In genomic region chr4:140529735-140530134, GRCm38 (mm10) we compare ENCODE assay signal across 23 mouse cellular contexts.
A peak's percentile ranks its signal among the peaks of the same experiment; 100 is the strongest.
DNase-seq lines count a peak whose midpoint lies in the region; ATAC-seq and TF ChIP-seq lines count a peak whose summit lies in the region.
"Had no signal": no experiment of that assay in that cellular context is flagged by ENCODE, and none has a peak within 500 bp of the region (broad histone marks: within the 10 kb centered on the region; RNA-seq: fewer than 3 reads in every experiment).

No protein-coding gene starts in this region.

- no peak overlapping the region for H3K4me2 ChIP-seq in midbrain, embryonic 12.5 days (replicated peaks)
- H3K4me2 ChIP-seq in midbrain, postnatal 0 days (ENCODE audit: low read depth, low read length, poor library complexity, severe bottlenecking): no peak overlapping the region
- no peak overlapping the region for H3K4me2 ChIP-seq in forebrain, embryonic 15.5 days (replicated peaks)
- H3K4me2 ChIP-seq: heart, embryonic 15.5 days; hindbrain, embryonic 12.5 days; liver, embryonic 15.5 days; lung, embryonic 15.5 days had no signal

- DNase-seq in midbrain, postnatal 0 days (ENCODE audit: low spot score): no peak
- no peak for DNase-seq in cerebellum, postnatal 36 days
- no peak for DNase-seq in urinary bladder, postnatal 36 days (ENCODE audit: low spot score in 2 of 2)
- DNase-seq: adrenal gland, postnatal 25 days; B cell, adult 2 months; cerebellum, adult 18-20 months; cerebellum, postnatal 10 days; gastrocnemius, postnatal 25 days; heart, adult 11 months; kidney, adult 9 months; kidney, postnatal 10 days; liver; thymus, postnatal 4 days had no signal

- H3K27ac ChIP-seq in midbrain, embryonic 12.5 days (replicated peaks): peak overlapping the region; percentile 46; the same call in 1 of the 2 replicates
- no peak overlapping the region for H3K27ac ChIP-seq in midbrain, postnatal 0 days (ENCODE audit: low read depth, low read length)
- H3K27ac ChIP-seq in forebrain, embryonic 15.5 days (replicated peaks): peak overlapping the region; percentile 41
- H3K27ac ChIP-seq in macrophage: peak overlapping the region; percentile 40; the same call in 1 of the 2 replicates
- H3K27ac ChIP-seq: heart, embryonic 10.5 days; heart, embryonic 15.5 days; hindbrain, embryonic 12.5 days; liver, embryonic 15.5 days; lung, embryonic 15.5 days had no signal

- 68% methylated on average over 14 of the region's 14 CpGs for WGBS in midbrain, embryonic 12.5 days
- WGBS in midbrain, postnatal 0 days: 36% methylated on average over 14 of the region's 14 CpGs
- WGBS in forebrain, embryonic 15.5 days: 46% methylated on average over 14 of the region's 14 CpGs
- 95% methylated on average over 14 of the region's 14 CpGs for WGBS in macrophage (ENCODE audit: missing documents)

- H3K9ac ChIP-seq in midbrain, embryonic 12.5 days (replicated peaks): no peak overlapping the region
- no peak overlapping the region for H3K9ac ChIP-seq in midbrain, postnatal 0 days (replicated peaks; ENCODE audit: low read length, poor library complexity, severe bottlenecking)
- H3K9ac ChIP-seq in forebrain, embryonic 15.5 days (replicated peaks): no peak overlapping the region
- H3K9ac ChIP-seq: heart, embryonic 15.5 days; hindbrain, embryonic 12.5 days; liver, embryonic 15.5 days; lung, embryonic 15.5 days had no signal

- TF ChIP-seq CTCF in midbrain, postnatal 0 days (IDR thresholded peaks at IDR 0.05): no peak

- H3K36me3 ChIP-seq in midbrain, embryonic 12.5 days: peaks cover 36% of the 10 kb centered on the region
- H3K36me3 ChIP-seq in midbrain, postnatal 0 days (ENCODE audit: insufficient read depth, low read length): peaks cover 3% of the 10 kb centered on the region; the same call in 1 of the 2 replicates
- peaks cover 2% of the 10 kb centered on the region; the same call in 1 of the 2 replicates for H3K36me3 ChIP-seq in forebrain, embryonic 15.5 days
- H3K36me3 ChIP-seq in macrophage (ENCODE audit: inconsistent target): peaks cover 54% of the 10 kb centered on the region

- H3K27me3 ChIP-seq in midbrain, embryonic 12.5 days: no peaks in the 10 kb centered on the region
- H3K27me3 ChIP-seq in midbrain, postnatal 0 days (ENCODE audit: insufficient read depth, low read length): no peaks in the 10 kb centered on the region
- H3K27me3 ChIP-seq in forebrain, embryonic 15.5 days: no peaks in the 10 kb centered on the region
- H3K27me3 ChIP-seq: heart, embryonic 15.5 days; hindbrain, embryonic 12.5 days; liver, embryonic 15.5 days; lung, embryonic 15.5 days had no signal

- no peak overlapping the region for H3K4me3 ChIP-seq in midbrain, embryonic 12.5 days
- H3K4me3 ChIP-seq in midbrain, postnatal 0 days (ENCODE audit: low read depth, low read length): no peak overlapping the region
- H3K4me3 ChIP-seq in forebrain, embryonic 15.5 days: no peak overlapping the region
- no peak overlapping the region for H3K4me3 ChIP-seq in macrophage (ENCODE audit: inconsistent target)
- H3K4me3 ChIP-seq: erythroblast, embryonic 14.5 days; heart, embryonic 10.5 days; heart, embryonic 15.5 days; hindbrain, embryonic 12.5 days; liver, embryonic 15.5 days; lung, embryonic 15.5 days had no signal

- ATAC-seq in midbrain, embryonic 12.5 days (ENCODE audit: low FRiP score, low read depth): no peak
- no peak for ATAC-seq in midbrain, postnatal 0 days (ENCODE audit: low FRiP score)
- no peak for ATAC-seq in forebrain, embryonic 15.5 days (replicated peaks)
- ATAC-seq: intestine, embryonic 16.5 days had no signal

- H3K4me1 ChIP-seq in midbrain, embryonic 12.5 days: peaks cover 35% of the 10 kb centered on the region
- H3K4me1 ChIP-seq in midbrain, postnatal 0 days (ENCODE audit: insufficient read depth, low read length): peaks cover 15% of the 10 kb centered on the region; the same call in 1 of the 2 replicates
- peaks cover 31% of the 10 kb centered on the region for H3K4me1 ChIP-seq in forebrain, embryonic 15.5 days
- H3K4me1 ChIP-seq: lung, embryonic 15.5 days had no signal

- H3K79me2 ChIP-seq in macrophage (ENCODE audit: inconsistent target): peaks cover 80% of the 10 kb centered on the region

- H3K9me3 ChIP-seq in midbrain, embryonic 12.5 days: no peaks in the 10 kb centered on the region
- H3K9me3 ChIP-seq in midbrain, postnatal 0 days (ENCODE audit: low read length): no peaks in the 10 kb centered on the region
- H3K9me3 ChIP-seq in forebrain, embryonic 15.5 days: no peaks in the 10 kb centered on the region
- H3K9me3 ChIP-seq: heart, embryonic 10.5 days; heart, embryonic 15.5 days; hindbrain, embryonic 12.5 days; liver, embryonic 15.5 days; lung, embryonic 15.5 days had no signal
